19 mouse cellular contexts compared by ENCODE assay signal in the genomic region with DNA sequence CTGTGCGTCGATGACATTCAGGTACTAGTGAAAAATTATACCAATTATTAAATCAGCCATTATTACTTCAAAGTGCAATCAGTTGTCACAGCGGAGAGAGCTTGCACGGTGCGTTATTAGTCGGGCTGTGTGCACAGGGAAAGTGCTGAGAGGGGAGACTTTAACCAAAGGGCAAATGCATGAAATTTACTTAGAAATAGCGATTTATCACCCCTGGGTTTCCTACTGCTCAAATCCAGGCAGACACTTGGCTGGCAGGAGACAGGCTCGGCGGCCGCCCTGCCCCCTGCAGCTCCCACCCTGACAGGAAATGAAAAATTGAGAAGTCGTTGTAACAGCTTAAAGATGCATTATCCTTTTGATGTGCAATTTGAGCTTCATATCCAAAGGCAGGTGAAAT.
A peak's percentile ranks its signal among the peaks of the same experiment; 100 is the strongest.
DNase-seq lines count a peak whose midpoint lies in the region; ATAC-seq and TF ChIP-seq lines count a peak whose summit lies in the region.
"Had no signal": no experiment of that assay in that cellular context is flagged by ENCODE, and none has a peak within 500 bp of the region (broad histone marks: within the 10 kb centered on the region; RNA-seq: fewer than 3 reads in every experiment).

No protein-coding gene starts in this region.

- 62% methylated on average over 11 of the region's 11 CpGs for WGBS in forebrain, embryonic 11.5 days
- 63% methylated on average over 11 of the region's 11 CpGs for WGBS in forebrain, embryonic 10.5 days
- 48% methylated on average over 11 of the region's 11 CpGs for WGBS in thymus, adult 2 months
- 29% methylated on average over 11 of the region's 11 CpGs for WGBS in hindbrain, embryonic 14.5 days
- 23% methylated on average over 11 of the region's 11 CpGs for WGBS in midbrain, embryonic 16.5 days

- no peak overlapping the region for H3K9ac ChIP-seq in forebrain, embryonic 11.5 days (ENCODE audit: low read length)
- peak overlapping the region; percentile 32 for H3K9ac ChIP-seq in hindbrain, embryonic 14.5 days
- peak overlapping the region; percentile 35 for H3K9ac ChIP-seq in midbrain, embryonic 16.5 days (ENCODE audit: low read depth, low read length)
- H3K9ac ChIP-seq: embryonic facial prominence, embryonic 12.5 days; intestine, embryonic 15.5 days; liver, embryonic 15.5 days had no signal

- H3K27me3 ChIP-seq in forebrain, embryonic 11.5 days (ENCODE audit: control insufficient read depth, insufficient read depth, low read length), result no peaks in the 10 kb centered on the region
- peaks cover 39% of the 10 kb centered on the region for H3K27me3 ChIP-seq in forebrain, embryonic 10.5 days (ENCODE audit: poor library complexity, severe bottlenecking)
- H3K27me3 ChIP-seq in thymus, adult 2 months (ENCODE audit: control insufficient read depth, insufficient read depth, low read length), result no peaks in the 10 kb centered on the region
- H3K27me3 ChIP-seq in hindbrain, embryonic 14.5 days (ENCODE audit: control insufficient read depth, insufficient read depth, low read length), result no peaks in the 10 kb centered on the region
- no peaks in the 10 kb centered on the region for H3K27me3 ChIP-seq in midbrain, embryonic 16.5 days (ENCODE audit: control insufficient read depth, insufficient read depth, low read depth, low read length)
- H3K27me3 ChIP-seq: embryonic facial prominence, embryonic 12.5 days; intestine, embryonic 15.5 days; liver, embryonic 15.5 days had no signal

- peaks cover 3% of the 10 kb centered on the region; the same call in 1 of the 2 replicates for H3K4me1 ChIP-seq in forebrain, embryonic 11.5 days (replicated peaks; ENCODE audit: control insufficient read depth, insufficient read depth, low read length)
- H3K4me1 ChIP-seq in forebrain, embryonic 10.5 days, result peaks cover 33% of the 10 kb centered on the region
- peaks cover 8% of the 10 kb centered on the region for H3K4me1 ChIP-seq in thymus, adult 2 months (replicated peaks; ENCODE audit: control insufficient read depth, insufficient read depth, low read length)
- peaks cover 33% of the 10 kb centered on the region for H3K4me1 ChIP-seq in hindbrain, embryonic 14.5 days (replicated peaks; ENCODE audit: control insufficient read depth, insufficient read depth, low read length)
- peaks cover 25% of the 10 kb centered on the region for H3K4me1 ChIP-seq in midbrain, embryonic 16.5 days (ENCODE audit: control insufficient read depth, insufficient read depth, low read length)
- H3K4me1 ChIP-seq: liver, embryonic 15.5 days had no signal

- no peak for TF ChIP-seq CTCF in thymus, adult 2 months (IDR thresholded peaks at IDR 0.05; ENCODE audit: borderline replicate concordance, control insufficient read depth, extremely low read depth, insufficient read depth, low read length, poor library complexity)

- H3K36me3 ChIP-seq in forebrain, embryonic 11.5 days (ENCODE audit: control insufficient read depth, insufficient read depth, low read length), result no peaks in the 10 kb centered on the region
- H3K36me3 ChIP-seq in forebrain, embryonic 10.5 days (replicated peaks), result no peaks in the 10 kb centered on the region
- H3K36me3 ChIP-seq in thymus, adult 2 months (ENCODE audit: control insufficient read depth, insufficient read depth, low read length), result no peaks in the 10 kb centered on the region
- H3K36me3 ChIP-seq in hindbrain, embryonic 14.5 days (replicated peaks; ENCODE audit: control insufficient read depth, insufficient read depth), result no peaks in the 10 kb centered on the region
- H3K36me3 ChIP-seq in midbrain, embryonic 16.5 days (ENCODE audit: control insufficient read depth, insufficient read depth, low read length), result no peaks in the 10 kb centered on the region
- H3K36me3 ChIP-seq: embryonic facial prominence, embryonic 12.5 days; heart, embryonic 10.5 days; intestine, embryonic 15.5 days; liver, embryonic 15.5 days had no signal

- H3K9me3 ChIP-seq in forebrain, embryonic 11.5 days (ENCODE audit: control insufficient read depth, low read length), result no peaks in the 10 kb centered on the region
- no peaks in the 10 kb centered on the region for H3K9me3 ChIP-seq in forebrain, embryonic 10.5 days
- no peaks in the 10 kb centered on the region for H3K9me3 ChIP-seq in hindbrain, embryonic 14.5 days (ENCODE audit: control insufficient read depth, low read length)
- H3K9me3 ChIP-seq in midbrain, embryonic 16.5 days (replicated peaks; ENCODE audit: control insufficient read depth, low read length, poor library complexity, severe bottlenecking), result no peaks in the 10 kb centered on the region
- H3K9me3 ChIP-seq: embryonic facial prominence, embryonic 12.5 days; heart, embryonic 10.5 days; intestine, embryonic 15.5 days; liver, embryonic 15.5 days had no signal

- H3K4me3 ChIP-seq in forebrain, embryonic 11.5 days (ENCODE audit: low read depth, low read length), result no peak overlapping the region
- H3K4me3 ChIP-seq in forebrain, embryonic 10.5 days, result no peak overlapping the region
- H3K4me3 ChIP-seq in thymus, adult 2 months (ENCODE audit: control insufficient read depth, insufficient read depth, low read length), result no peak overlapping the region
- no peak overlapping the region for H3K4me3 ChIP-seq in hindbrain, embryonic 14.5 days (replicated peaks; ENCODE audit: low read length)
- no peak overlapping the region for H3K4me3 ChIP-seq in midbrain, embryonic 16.5 days (ENCODE audit: low read depth, low read length)
- H3K4me3 ChIP-seq: embryonic facial prominence, embryonic 12.5 days; heart, embryonic 10.5 days; intestine, embryonic 15.5 days; liver, embryonic 15.5 days; myocyte had no signal

- TF ChIP-seq POLR2A in thymus, adult 2 months (IDR thresholded peaks at IDR 0.05; ENCODE audit: control insufficient read depth, extremely low read depth, insufficient read depth, low read length, poor library complexity), result no peak

- H3K4me2 ChIP-seq in forebrain, embryonic 11.5 days (ENCODE audit: low read depth, low read length, severe bottlenecking), result no peak overlapping the region
- H3K4me2 ChIP-seq in hindbrain, embryonic 14.5 days (replicated peaks), result no peak overlapping the region
- H3K4me2 ChIP-seq in midbrain, embryonic 16.5 days (ENCODE audit: low read length), result no peak overlapping the region; the same call in 1 of the 2 replicates
- H3K4me2 ChIP-seq: embryonic facial prominence, embryonic 12.5 days; intestine, embryonic 15.5 days; liver, embryonic 15.5 days had no signal

- peak; percentile 34 for DNase-seq in forebrain, embryonic 11.5 days (ENCODE audit: low spot score)
- no peak for DNase-seq in forebrain, embryonic 10.5 days (ENCODE audit: extremely low spot score, low spot score)
- DNase-seq in thymus, postnatal 25 days, result peak; percentile 10
- DNase-seq in thymus, adult 2 months, result no peak
- DNase-seq in hindbrain, embryonic 14.5 days (ENCODE audit: low spot score), result no peak
- no peak for DNase-seq in adrenal gland, postnatal 14 days
- no peak for DNase-seq in right cerebral cortex, postnatal 14 days
- DNase-seq: cerebellum, adult 18-20 months; gastrocnemius, postnatal 36 days; heart, postnatal 10 days; right cerebral cortex, adult 18-20 months had no signal

- no peak overlapping the region for H3K27ac ChIP-seq in forebrain, embryonic 11.5 days (ENCODE audit: low read depth, low read length)
- H3K27ac ChIP-seq in forebrain, embryonic 10.5 days, result no peak overlapping the region
- no peak overlapping the region for H3K27ac ChIP-seq in thymus, adult 2 months (ENCODE audit: control insufficient read depth, insufficient read depth, low read length)
- H3K27ac ChIP-seq in hindbrain, embryonic 14.5 days, result peak overlapping the region; percentile 71
- peak overlapping the region; percentile 84 for H3K27ac ChIP-seq in midbrain, embryonic 16.5 days (ENCODE audit: low read length)
- H3K27ac ChIP-seq: embryonic facial prominence, embryonic 12.5 days; heart, embryonic 10.5 days; intestine, embryonic 15.5 days; kidney, postnatal 0 days; liver, embryonic 15.5 days had no signal

- ATAC-seq in forebrain, embryonic 11.5 days (replicated peaks; ENCODE audit: low FRiP score), result no peak
- no peak for ATAC-seq in hindbrain, embryonic 14.5 days (ENCODE audit: low FRiP score)
- peak; percentile 66 for ATAC-seq in midbrain, embryonic 16.5 days
- ATAC-seq: intestine, embryonic 15.5 days; lung, postnatal 0 days had no signal

Comparison
In these comparisons a context has a peak if more than half of its experiments do, and no peak if none do; other contexts are left out.
1. DNase-seq: peak in forebrain, embryonic 11.5 days (single experiment) and thymus, postnatal 25 days (single experiment); none in forebrain, embryonic 10.5 days (single experiment), thymus, adult 2 months (single experiment), hindbrain, embryonic 14.5 days (single experiment), adrenal gland, postnatal 14 days (single experiment) and right cerebral cortex, postnatal 14 days (single experiment).
2. H3K27ac ChIP-seq: peak in hindbrain, embryonic 14.5 days (single experiment) and midbrain, embryonic 16.5 days (single experiment); none in forebrain, embryonic 11.5 days (single experiment), forebrain, embryonic 10.5 days (single experiment) and thymus, adult 2 months (single experiment).